Mouse (Mus musculus) inflammation-experienced regulatory T-cells, adult 6 months (primary cell): ENCODE measurements around the gene Tnnc2. TPM values are rescaled to one million over a fixed set of nuclear protein-coding genes. Genes with fewer than 3 reads are reported as not detected.

ENCODE experiments used
- ATAC-seq: one replicate; pipeline ENCODE4 v1.8.0; 2017
- polyA plus RNA-seq, 3 experiments: library from polyadenylated mRNA; unstranded; fragments of 100-300 nt; shearing (Covaris generic); gene quantifications; one replicate each; pipeline ENCODE4 v1.2.1; 2017

Tnnc2 gene
- polyA plus RNA-seq, 3 experiments from 2014 or later: not detected

DNA sequence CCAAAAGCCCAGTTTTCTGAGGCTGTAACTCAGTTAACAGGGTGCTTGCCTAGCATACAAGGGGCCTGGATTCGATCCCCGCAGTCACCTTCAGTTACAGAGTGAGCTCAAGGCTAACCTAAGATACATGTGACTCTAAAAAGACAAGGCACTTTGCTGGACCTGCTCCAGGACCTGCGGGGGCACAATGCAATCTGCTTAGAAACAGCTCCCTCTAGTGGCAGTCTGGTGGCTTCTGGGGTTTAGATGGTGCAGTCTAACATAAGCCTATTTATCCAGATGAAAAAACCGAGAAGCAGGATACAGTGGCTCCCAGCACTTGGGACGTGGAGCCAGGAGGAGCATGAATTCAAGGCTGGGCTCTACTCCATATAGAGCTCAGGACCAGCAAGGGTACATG lies 14.5 kb upstream of the Tnnc2 start:
- ATAC-seq: peak; percentile 65

DNA sequence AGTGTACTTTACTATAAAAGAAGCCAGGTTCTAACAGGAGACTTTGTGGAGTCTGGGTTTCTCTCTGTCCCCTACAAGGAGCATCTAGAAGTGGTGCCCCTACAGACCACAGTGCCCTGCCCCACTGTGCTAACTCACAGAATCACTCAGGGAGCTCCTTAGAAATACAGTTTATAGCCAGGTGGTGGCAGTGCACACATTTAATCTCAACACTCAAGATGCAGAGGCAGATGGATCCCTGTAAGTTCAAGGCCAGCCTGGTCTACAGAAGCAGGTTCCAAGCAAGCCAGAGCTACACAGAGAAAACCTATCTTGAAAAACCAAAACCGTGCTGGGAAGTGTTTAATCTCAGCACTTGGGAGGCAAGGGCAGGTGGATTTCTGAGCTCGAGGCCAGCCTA lies 14.0 kb upstream of the Tnnc2 start:
- peak; percentile 27 for ATAC-seq

DNA sequence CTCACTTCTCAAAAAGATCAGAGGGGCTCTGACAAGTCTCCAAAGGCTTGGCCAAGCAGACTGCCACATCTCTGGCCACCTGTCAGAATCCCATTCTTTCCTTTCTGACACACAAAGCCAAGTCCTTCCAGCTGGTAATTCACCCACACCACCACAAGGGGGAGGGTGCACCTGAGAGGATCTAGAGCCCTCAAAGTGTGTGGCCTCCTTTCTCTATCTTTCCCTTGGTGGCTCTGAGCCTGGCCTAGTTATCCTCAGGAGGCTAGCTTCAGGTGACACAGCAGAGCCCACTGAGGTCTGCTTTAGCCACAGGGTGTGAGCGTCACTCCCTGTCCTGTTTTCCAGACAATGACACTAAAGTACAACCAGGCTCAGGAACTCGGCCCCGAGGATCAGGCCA lies 13.5 kb upstream of the Tnnc2 start:
- peak; percentile 60 for ATAC-seq

DNA sequence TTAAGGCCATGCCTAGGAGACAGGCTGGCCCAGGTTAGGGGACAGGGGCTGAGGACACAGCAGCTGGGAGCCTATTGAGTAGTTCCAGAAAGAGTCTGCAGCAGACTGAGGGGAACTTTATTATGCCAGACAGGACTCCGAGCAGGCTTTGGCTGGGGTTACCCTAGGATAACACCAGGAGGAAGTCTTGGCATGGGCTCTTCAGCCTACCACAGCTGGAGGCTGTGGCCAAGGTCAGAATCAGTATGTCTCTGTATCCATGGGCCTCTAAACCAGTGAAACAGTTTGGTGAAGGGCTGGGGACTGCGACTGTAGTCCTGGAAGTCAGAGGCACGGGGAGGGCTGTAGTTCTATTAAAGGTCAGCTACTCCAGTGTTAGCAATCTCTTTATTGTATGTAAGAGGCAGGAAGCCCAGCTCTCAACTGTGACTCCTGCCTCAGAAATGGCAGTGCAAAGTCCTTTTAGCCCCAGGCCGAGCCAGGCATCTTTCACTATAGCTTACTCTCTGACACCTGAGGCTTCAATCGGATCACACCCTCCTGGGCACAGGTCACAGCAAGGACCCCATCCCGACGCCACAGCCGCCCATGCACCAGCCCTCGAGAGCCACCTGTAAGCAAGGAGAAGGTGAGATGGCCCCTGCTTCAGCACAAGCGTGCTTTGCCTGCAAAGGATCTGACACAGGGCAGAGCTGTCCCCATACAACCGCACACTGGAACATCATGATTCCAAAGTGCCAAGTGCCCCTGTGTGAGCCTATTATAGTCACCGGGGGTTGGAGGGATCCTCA lies 12.8 kb upstream of the Tnnc2 start:
- ATAC-seq: no peak

DNA sequence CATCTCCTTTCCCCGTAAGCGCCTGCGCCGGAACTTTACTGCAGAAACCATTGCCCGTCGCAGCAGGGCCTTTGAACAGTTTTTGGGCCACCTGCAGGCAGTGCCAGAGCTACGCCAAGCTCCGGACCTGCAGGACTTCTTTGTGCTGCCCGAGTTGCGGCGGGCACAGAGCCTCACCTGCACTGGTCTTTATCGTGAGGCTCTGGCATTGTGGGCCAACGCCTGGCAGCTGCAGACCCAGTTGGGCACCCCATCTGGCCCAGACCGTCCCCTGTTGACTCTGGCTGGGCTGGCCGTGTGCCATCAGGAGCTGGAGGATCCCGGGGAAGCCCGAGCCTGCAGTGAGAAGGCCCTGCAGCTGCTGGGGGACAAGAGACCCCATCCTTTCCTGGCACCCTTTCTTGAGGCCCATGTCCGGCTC lies 12.1 kb upstream of the Tnnc2 start:
- no peak for ATAC-seq

DNA sequence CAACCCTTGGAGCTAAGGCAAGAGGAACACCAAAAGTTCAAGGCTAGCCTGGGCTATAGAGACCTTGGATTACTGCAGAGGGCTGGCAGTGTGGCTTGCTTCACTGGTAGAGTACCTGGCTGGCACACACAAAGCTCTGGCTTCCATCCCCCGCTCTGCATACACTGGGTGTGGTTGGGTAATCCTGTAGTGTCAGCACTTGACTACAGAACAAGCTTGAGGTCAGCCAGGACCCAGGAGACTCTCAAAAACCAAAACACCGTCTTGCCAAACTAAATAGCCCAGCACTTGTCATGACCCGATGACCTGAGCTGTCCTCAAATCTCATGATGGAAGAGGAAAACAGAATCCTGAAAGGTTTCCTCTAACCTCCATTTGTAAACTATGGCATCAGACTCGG lies 10.7 kb upstream of the Tnnc2 start:
- ATAC-seq: no peak

DNA sequence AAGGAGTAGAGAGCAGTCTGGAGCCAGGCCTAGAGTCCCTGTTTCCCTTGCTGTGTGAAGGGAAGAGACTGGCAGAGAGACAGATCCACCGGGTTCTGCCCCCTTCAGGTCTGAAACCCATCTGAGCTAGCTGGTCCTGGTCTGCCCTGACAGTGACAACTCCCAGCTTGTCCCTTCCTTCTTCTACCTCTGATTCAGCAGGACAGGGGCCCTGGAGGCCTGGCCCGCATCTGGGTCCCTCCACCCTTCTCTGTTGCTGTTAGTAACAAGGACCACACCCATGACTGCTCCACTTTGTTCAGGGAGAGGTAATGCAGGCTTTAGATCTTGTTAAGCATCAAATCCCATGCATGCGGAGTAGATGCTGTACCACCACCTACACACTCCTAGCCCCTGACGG lies 8.6 kb upstream of the Tnnc2 start:
- no peak for ATAC-seq

DNA sequence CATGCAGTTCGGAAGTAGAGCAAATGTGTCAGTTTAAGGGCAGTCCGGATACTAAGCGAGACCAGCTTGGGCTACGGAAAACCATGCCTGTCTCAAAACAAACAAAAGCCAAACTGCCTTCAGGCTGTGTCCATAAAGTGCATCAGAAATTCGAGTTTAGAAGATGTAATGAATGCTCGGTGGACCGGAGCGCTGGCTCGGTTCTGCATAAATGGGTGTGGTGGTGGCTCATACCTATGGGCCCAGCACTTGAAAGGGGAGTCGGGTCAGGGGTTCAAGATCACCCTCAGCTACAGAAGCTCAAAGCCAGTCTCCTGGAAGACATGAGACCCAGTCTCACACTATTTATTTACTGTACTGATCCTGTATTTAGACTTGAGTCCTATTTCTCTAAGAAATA lies 8.0 kb upstream of the Tnnc2 start:
- no peak for ATAC-seq

GRCm38 (mm10) chr2:164787032-164787431 lies 7.3 kb upstream of the Tnnc2 start:
- ATAC-seq: no peak

- no peak for ATAC-seq
Observed at GRCm38 (mm10) chr2:164786388-164786885, 6.7 kb upstream of the Tnnc2 start.

GRCm38 (mm10) chr2:164785481-164786387 lies 6.0 kb upstream of the Tnnc2 start, which contains the start of gene Snx21:
TSS of gene Snx21 (plus strand) at chr2:164785823.
- ATAC-seq: peak; percentile 79

- ATAC-seq: no peak
Observed at GRCm38 (mm10) chr2:164784869-164785420, 5.2 kb upstream of the Tnnc2 start.

- ATAC-seq: no peak
Observed at GRCm38 (mm10) chr2:164783926-164784581, 4.3 kb upstream of the Tnnc2 start.

GRCm38 (mm10) chr2:164781876-164782275 lies 2.1 kb upstream of the Tnnc2 start:
- no peak for ATAC-seq

DNA sequence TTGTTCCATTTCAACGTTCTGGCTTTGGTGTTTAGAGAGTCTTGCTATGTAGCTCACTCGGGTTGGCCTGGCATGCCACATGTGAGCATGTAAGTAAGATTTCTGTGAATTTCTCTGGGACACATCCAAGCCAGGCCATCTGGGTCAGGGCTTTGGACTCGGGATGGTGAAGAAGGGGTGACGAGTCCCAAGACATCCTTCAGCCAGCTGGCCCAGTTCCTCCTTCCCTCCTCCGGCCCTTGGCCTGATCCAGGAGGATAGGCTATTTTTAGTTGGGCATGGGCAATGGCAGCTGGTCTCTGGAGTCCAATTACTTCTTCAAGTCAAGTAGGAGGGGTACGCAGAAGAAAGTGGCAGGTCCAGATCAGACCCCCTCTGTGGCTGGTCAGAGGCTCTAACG lies 958 bp downstream of the Tnnc2 start:
- no peak for ATAC-seq

DNA sequence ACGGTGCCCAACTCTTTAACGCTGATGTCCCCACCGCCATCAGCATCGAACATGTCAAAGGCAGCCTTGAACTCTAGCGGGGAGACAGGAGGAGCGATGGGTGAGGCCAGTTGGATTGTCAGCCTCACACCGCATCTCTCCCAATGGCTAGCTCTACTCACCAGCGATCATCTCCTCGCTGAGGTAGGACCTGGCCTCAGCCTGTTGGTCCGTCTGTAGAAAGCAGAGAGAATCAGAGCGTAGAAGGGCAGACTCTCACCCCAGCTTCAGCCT lies 1.8 kb downstream of the Tnnc2 start:
- ATAC-seq: no peak

DNA sequence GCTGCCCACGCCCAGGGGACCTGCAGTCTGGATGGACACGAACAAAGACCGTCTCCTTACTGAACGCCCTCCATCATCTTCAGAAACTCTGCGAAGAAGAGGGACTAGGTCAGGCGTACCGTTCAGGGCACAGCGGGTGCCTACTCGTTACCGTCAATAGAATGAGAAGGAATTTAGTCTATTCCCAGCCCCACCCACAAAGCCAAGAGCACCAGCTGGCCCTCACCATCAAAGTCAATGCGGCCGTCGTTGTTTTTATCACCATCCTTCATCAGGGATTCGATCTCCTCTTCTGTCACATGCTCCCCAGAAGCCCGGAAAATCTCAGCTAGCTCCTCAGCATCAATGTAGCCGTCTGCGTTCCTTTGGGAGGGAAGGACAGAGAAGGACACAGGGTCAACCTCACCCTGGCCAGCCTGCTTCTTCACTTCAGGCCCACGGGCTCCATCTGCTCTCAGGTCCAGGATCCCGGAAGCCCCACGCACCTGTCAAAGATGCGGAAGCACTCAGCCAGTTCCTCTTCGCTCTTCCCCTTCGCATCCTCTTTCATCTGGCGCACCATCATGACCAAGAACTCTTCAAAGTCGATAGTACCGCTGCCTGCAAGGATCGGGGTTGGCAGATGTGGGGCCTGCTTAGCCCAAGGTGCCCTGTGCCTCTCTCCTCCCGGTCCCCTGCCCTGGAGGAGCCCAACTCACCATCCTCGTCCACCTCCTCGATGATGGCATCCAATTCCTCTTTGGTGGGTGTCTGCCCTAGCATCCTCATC lies 2.3 kb downstream of the Tnnc2 start:
- no peak for ATAC-seq

DNA sequence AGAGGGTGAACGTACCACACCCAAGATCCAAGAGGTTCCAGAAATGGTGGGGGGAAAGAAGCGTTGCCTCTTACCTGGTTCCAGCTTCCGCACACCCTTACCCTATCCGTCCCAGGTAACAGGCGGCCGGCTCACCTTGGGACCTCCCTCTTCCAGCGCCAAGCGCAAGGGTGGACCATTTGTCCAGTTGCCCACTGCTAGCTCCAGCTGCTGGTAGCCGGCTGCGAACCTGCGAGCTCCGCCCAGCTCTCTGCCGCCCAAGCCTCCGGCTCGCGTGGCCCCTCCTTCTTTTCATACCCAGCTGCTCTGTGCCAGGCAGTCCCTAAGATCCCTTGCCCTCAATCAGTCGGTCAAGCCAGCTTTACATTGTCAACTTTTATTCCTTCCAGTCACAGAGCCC lies 3.0 kb downstream of the Tnnc2 start:
- no peak for ATAC-seq

- ATAC-seq: no peak
Observed at GRCm38 (mm10) chr2:164776130-164776529, 3.6 kb downstream of the Tnnc2 start.

DNA sequence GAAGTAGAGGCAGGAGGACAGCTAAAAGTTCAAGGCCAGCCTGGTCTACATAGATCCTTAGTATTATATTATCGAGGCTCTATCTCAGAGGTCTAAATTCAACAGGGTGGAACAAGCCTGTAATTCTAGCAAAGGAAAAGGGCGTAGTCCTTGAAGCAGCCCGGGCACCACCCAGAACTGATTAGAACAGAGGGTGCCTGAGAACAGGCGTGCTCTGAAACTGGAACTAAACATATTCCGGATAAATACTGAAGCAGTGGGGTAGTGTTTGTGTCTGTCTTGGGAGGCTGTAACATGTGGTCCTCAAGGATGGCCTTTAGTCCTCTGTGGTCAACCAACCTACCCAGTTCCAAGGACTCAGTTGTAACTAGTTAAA lies 5.8 kb downstream of the Tnnc2 start:
- no peak for ATAC-seq

- no peak for ATAC-seq
Observed at GRCm38 (mm10) chr2:164773229-164773988, 6.4 kb downstream of the Tnnc2 start.
